Mouse (Mus musculus): ENCODE results near the gene Fzd10. TPM values are rescaled to one million over a fixed set of nuclear protein-coding genes. Genes with fewer than 3 reads are reported as not detected.

Fzd10 gene
- total and polyA plus RNA-seq, 2 experiments from 2014 or later, result 3.3 to 20.8 TPM

GRCm38 (mm10) chr5:128598191-128598720 is 2.4 kb upstream of the Fzd10 start:
- Histone ChIP-seq H3K27ac (ENCODE audit: low read depth, low read length) (no peak overlapping the region; the same call in 1 of the 2 replicates), H3K36me3 (ENCODE audit: insufficient read depth, low read length) (no peaks in the 10 kb centered on the region), H3K27me3 (ENCODE audit: insufficient read depth, low read length) (peaks cover 20% of the 10 kb centered on the region), H3K9me3 (ENCODE audit: low read length) (no peaks in the 10 kb centered on the region), H3K9ac (replicated peaks; ENCODE audit: low read length, poor library complexity, severe bottlenecking) (no peak overlapping the region), H3K4me1 (ENCODE audit: insufficient read depth, low read length) (0 out of 2 replicates have a peak, but pooled peaks cover 3% of the 10 kb centered on the region), H3K4me3 (ENCODE audit: low read depth, low read length) (peak overlapping the region; percentile 60; the same call in 1 of the 2 replicates), H3K4me2 (ENCODE audit: low read depth, low read length, poor library complexity, severe bottlenecking) (peak overlapping the region; percentile 88)
- no peak for DNase-seq (ENCODE audit: low spot score)
- no peak for TF ChIP-seq CTCF (IDR thresholded peaks at IDR 0.05)
- 5% methylated on average over 10 of the region's 10 CpGs for WGBS
- ATAC-seq (ENCODE audit: low FRiP score), result no peak

GRCm38 (mm10) chr5:128598760-128599364 is 1.8 kb upstream of the Fzd10 start:
- H3K36me3 ChIP-seq (ENCODE audit: insufficient read depth, low read length), result no peaks in the 10 kb centered on the region
- 0 out of 2 replicates have a peak, but pooled peaks cover 3% of the 10 kb centered on the region for H3K4me1 ChIP-seq (ENCODE audit: insufficient read depth, low read length)
- ATAC-seq (ENCODE audit: low FRiP score) (no peak), DNase-seq (ENCODE audit: low spot score) (no peak)
- peak overlapping the region; percentile 88 for H3K4me2 ChIP-seq (ENCODE audit: low read depth, low read length, poor library complexity, severe bottlenecking)
- peak overlapping the region; percentile 39; the same call in 1 of the 2 replicates for H3K27ac ChIP-seq (ENCODE audit: low read depth, low read length)
- 1% methylated on average over 20 of the region's 20 CpGs for WGBS
- no peaks in the 10 kb centered on the region for H3K9me3 ChIP-seq (ENCODE audit: low read length)
- TF ChIP-seq CTCF (IDR thresholded peaks at IDR 0.05), result no peak
- peak overlapping the region; percentile 60 for H3K4me3 ChIP-seq (ENCODE audit: low read depth, low read length)
- 0 out of 2 replicates have a peak overlapping the region, but pooled peaks have one; percentile 10 for H3K9ac ChIP-seq (replicated peaks; ENCODE audit: low read length, poor library complexity, severe bottlenecking)
- H3K27me3 ChIP-seq (ENCODE audit: insufficient read depth, low read length), result peaks cover 20% of the 10 kb centered on the region

GRCm38 (mm10) chr5:128599365-128600071 is 1.1 kb upstream of the Fzd10 start:
- TF ChIP-seq CTCF (IDR thresholded peaks at IDR 0.05), result no peak
- H3K4me3 ChIP-seq (ENCODE audit: low read depth, low read length), result peak overlapping the region; percentile 60
- no peaks in the 10 kb centered on the region for H3K36me3 ChIP-seq (ENCODE audit: insufficient read depth, low read length)
- WGBS, result 2% methylated on average over 28 of the region's 28 CpGs
- peak overlapping the region; percentile 68 for H3K27ac ChIP-seq (ENCODE audit: low read depth, low read length)
- 0 out of 2 replicates have a peak overlapping the region, but pooled peaks have one; percentile 36 for H3K9ac ChIP-seq (replicated peaks; ENCODE audit: low read length, poor library complexity, severe bottlenecking)
- H3K4me1 ChIP-seq (ENCODE audit: insufficient read depth, low read length), result 0 out of 2 replicates have a peak, but pooled peaks cover 3% of the 10 kb centered on the region
- H3K27me3 ChIP-seq (ENCODE audit: insufficient read depth, low read length), result peaks cover 20% of the 10 kb centered on the region
- ATAC-seq (ENCODE audit: low FRiP score), result peak; percentile 28; the same call in 1 of the 2 replicates
- no peaks in the 10 kb centered on the region for H3K9me3 ChIP-seq (ENCODE audit: low read length)
- DNase-seq (ENCODE audit: low spot score), result no peak
- peak overlapping the region; percentile 88 for H3K4me2 ChIP-seq (ENCODE audit: low read depth, low read length, poor library complexity, severe bottlenecking)

GRCm38 (mm10) chr5:128601036-128602019 is 684 bp downstream of the Fzd10 start:
- no peak for DNase-seq (ENCODE audit: low spot score)
- TF ChIP-seq CTCF (IDR thresholded peaks at IDR 0.05), result no peak
- under 1% methylated on average over 75 of the region's 87 CpGs for WGBS

GRCm38 (mm10) chr5:128603693-128604092 is 3.0 kb downstream of the Fzd10 start:
- Histone ChIP-seq H3K4me2 (ENCODE audit: low read depth, low read length, poor library complexity, severe bottlenecking) (no peak overlapping the region), H3K27me3 (ENCODE audit: insufficient read depth, low read length) (peaks cover 20% of the 10 kb centered on the region), H3K4me1 (ENCODE audit: insufficient read depth, low read length) (0 out of 2 replicates have a peak, but pooled peaks cover 3% of the 10 kb centered on the region), H3K36me3 (ENCODE audit: insufficient read depth, low read length) (no peaks in the 10 kb centered on the region), H3K4me3 (ENCODE audit: low read depth, low read length) (no peak overlapping the region), H3K9ac (replicated peaks; ENCODE audit: low read length, poor library complexity, severe bottlenecking) (no peak overlapping the region), H3K27ac (ENCODE audit: low read depth, low read length) (no peak overlapping the region), H3K9me3 (ENCODE audit: low read length) (no peaks in the 10 kb centered on the region)
- ATAC-seq (ENCODE audit: low FRiP score) (no peak), DNase-seq (ENCODE audit: low spot score) (no peak)
- 40% methylated on average over 1 of the region's 1 CpGs for WGBS
- TF ChIP-seq CTCF (IDR thresholded peaks at IDR 0.05), result no peak

More at GRCm38 (mm10) chr5:128601036-128602019, 684 bp downstream of the Fzd10 start:
- 0 out of 2 replicates have a peak, but pooled peaks cover 3% of the 10 kb centered on the region for H3K4me1 ChIP-seq (ENCODE audit: insufficient read depth, low read length)
- H3K4me2 ChIP-seq (ENCODE audit: low read depth, low read length, poor library complexity, severe bottlenecking), result peak overlapping the region; percentile 88
- no peaks in the 10 kb centered on the region for H3K36me3 ChIP-seq (ENCODE audit: insufficient read depth, low read length)
- H3K9me3 ChIP-seq (ENCODE audit: low read length), result no peaks in the 10 kb centered on the region
- H3K9ac ChIP-seq (replicated peaks; ENCODE audit: low read length, poor library complexity, severe bottlenecking), result peak overlapping the region; percentile 51
- peaks cover 20% of the 10 kb centered on the region for H3K27me3 ChIP-seq (ENCODE audit: insufficient read depth, low read length)
- H3K4me3 ChIP-seq (ENCODE audit: low read depth, low read length), result peak overlapping the region; percentile 60
- H3K27ac ChIP-seq (ENCODE audit: low read depth, low read length), result peak overlapping the region; percentile 62; the same call in 1 of the 2 replicates
- peak; percentile 53 for ATAC-seq (ENCODE audit: low FRiP score)

Data from midbrain, postnatal 0 days (tissue).